Mouse (Mus musculus) limb, embryonic 14.5 days (tissue): ENCODE measurements around the gene Mcoln2. TPM values are rescaled to one million over a fixed set of nuclear protein-coding genes. Genes with fewer than 3 reads are reported as not detected.
A peak's percentile ranks its signal among the peaks of the same experiment; 100 is the strongest.

Experiments used
- ATAC-seq: fragments of 200-750 bp; cut with Nextera tagmentation; 2 replicates; pipeline ENCODE4 v1.8.0; 2017; ENCODE audit warnings: low read depth, moderate number of reproducible peaks, moderate TSS enrichment; ENCODE audit not compliant: low FRiP score
- DNase-seq: peaks from one replicate; pipeline ENCODE4 v3.0.0-alpha.2; 2015; ENCODE audit warnings: low spot score
- H3K27ac ChIP-seq: fragments of 300-500 bp; sonication (generic); replicated peaks from 2 replicates; pipeline ENCODE4 v1.5.1; 2014; ENCODE audit warnings: low read depth, mild to moderate bottlenecking, low read length, moderate library complexity, mixed read lengths
- H3K27me3 ChIP-seq: fragments of 300-500 bp; sonication (generic); 2 replicates; pipeline ENCODE4 v1.6.1; 2014; ENCODE audit warnings: low read length, mixed read lengths; ENCODE audit not compliant: control insufficient read depth, insufficient read depth
- H3K36me3 ChIP-seq: fragments of 300-500 bp; sonication (generic); 2 replicates; pipeline ENCODE4 v1.6.1; 2014; ENCODE audit warnings: mild to moderate bottlenecking, low read length, moderate library complexity, mixed read lengths; ENCODE audit not compliant: control insufficient read depth, insufficient read depth
- H3K4me1 ChIP-seq: fragments of 300-500 bp; sonication (generic); 2 replicates; pipeline ENCODE4 v1.6.1; 2014; ENCODE audit warnings: antibody characterized with exemption, low read length, mixed read lengths; ENCODE audit not compliant: control insufficient read depth, insufficient read depth
- H3K4me2 ChIP-seq: fragments of 300-500 bp; sonication (generic); replicated peaks from 2 replicates; pipeline ENCODE4 v1.6.1; 2014; ENCODE audit warnings: low read depth, mild to moderate bottlenecking, low read length, moderate library complexity; ENCODE audit not compliant: severe bottlenecking
- H3K4me3 ChIP-seq: fragments of 300-500 bp; sonication (generic); replicated peaks from 2 replicates; pipeline ENCODE4 v1.5.1; 2014; ENCODE audit warnings: low read length
- H3K9ac ChIP-seq: fragments of 300-500 bp; sonication (generic); 2 replicates; pipeline ENCODE4 v1.6.1; 2014; ENCODE audit warnings: mild to moderate bottlenecking, low read depth, low read length, moderate library complexity; ENCODE audit not compliant: severe bottlenecking
- H3K9me3 ChIP-seq: fragments of 300-500 bp; sonication (generic); 2 replicates; pipeline ENCODE4 v1.6.1; 2016; ENCODE audit warnings: low read length; ENCODE audit not compliant: control insufficient read depth
- POLR2A ChIP-seq: fragments of 200-500 bp; IDR thresholded peaks from 2 replicates; pipeline ENCODE4 v1.8.0; 2012; ENCODE audit warnings: inconsistent platforms, mild to moderate bottlenecking, moderate library complexity, borderline replicate concordance; ENCODE audit not compliant: insufficient read depth, insufficient read length; ENCODE audit errors: extremely low read depth
- WGBS: fragments of 180-500 bp; shearing (Covaris S2); extraction: QIAGEN DNeasy Blood & Tissue Kit; methylation state at CpG from one replicate; pipeline ENCODE4 v1.1.7; 2014; 5-methylcytosine and 5-hydroxymethylcytosine counted together
- polyA plus RNA-seq, 2 experiments: library from polyadenylated mRNA; depleted of rRNA in 1 of 2; stranded (reverse) in 1 of 2; unstranded in 1 of 2; fragments of >200 nt; fragmentation: Nextera tagmentation in 1 of 2; extraction: Ambion mirVana in 1 of 2; gene quantifications; 2 replicates each; pipeline versions ENCODE4 v1.2.1 to v1.2.3; 2012 to 2014

The Mcoln2 gene
- polyA plus RNA-seq, 2 experiments: 2.0 to 3.6 TPM

- 13% methylated on average over 18 of the region's 18 CpGs for WGBS
- H3K36me3 ChIP-seq: no peaks in the 10 kb centered on the region
- no peaks in the 10 kb centered on the region for H3K4me1 ChIP-seq
- peak within 1 kb of the TSS; percentile 70 for H3K4me2 ChIP-seq
- no peak for TF ChIP-seq POLR2A
- H3K4me3 ChIP-seq: peak within 1 kb of the TSS; percentile 39
- H3K27ac ChIP-seq: no peak within 1 kb of the TSS
- H3K27me3 ChIP-seq: no peaks in the 10 kb centered on the region
- peak; percentile 93 for ATAC-seq
- peak; percentile 91 for DNase-seq
- peak within 1 kb of the TSS; percentile 43; the same call in 1 of the 2 replicates for H3K9ac ChIP-seq
- H3K9me3 ChIP-seq: no peaks in the 10 kb centered on the region
These were observed 41.6 kb upstream of the Mcoln2 start, which contains the start of gene Wdr63 for GRCm38 (mm10) chr3:146107921-146108571. Gene Wdr63, minus strand, starts transcription at chr3:146108130.

- no peak for DNase-seq
- no peak overlapping the region for H3K9ac ChIP-seq
- H3K36me3 ChIP-seq: no peaks in the 10 kb centered on the region
- H3K27me3 ChIP-seq: no peaks in the 10 kb centered on the region
- H3K4me1 ChIP-seq: no peaks in the 10 kb centered on the region
- no peak overlapping the region for H3K4me2 ChIP-seq
- no peak overlapping the region for H3K4me3 ChIP-seq
- ATAC-seq: no peak
- H3K9me3 ChIP-seq: no peaks in the 10 kb centered on the region
- H3K27ac ChIP-seq: no peak overlapping the region
- no peak for TF ChIP-seq POLR2A
- WGBS: 68% methylated on average over 2 of the region's 2 CpGs
These were observed 40.7 kb upstream of the Mcoln2 start for GRCm38 (mm10) chr3:146108945-146109344.

- Histone ChIP-seq H3K4me2 (no peak overlapping the region), H3K27me3 (no peaks in the 10 kb centered on the region), H3K4me3 (no peak overlapping the region), H3K36me3 (no peaks in the 10 kb centered on the region), H3K9ac (no peak overlapping the region), H3K4me1 (no peaks in the 10 kb centered on the region), H3K9me3 (no peaks in the 10 kb centered on the region), H3K27ac (no peak overlapping the region)
- TF ChIP-seq POLR2A: no peak
- ATAC-seq (no peak), DNase-seq (no peak)
- WGBS: 78% methylated on average over 2 of the region's 2 CpGs
These were observed 39.3 kb upstream of the Mcoln2 start for GRCm38 (mm10) chr3:146110358-146110757.

- whole genome bisulfite sequencing: 75% methylated on average over 6 of the region's 6 CpGs
- Histone ChIP-seq H3K9ac (no peak overlapping the region), H3K36me3 (no peaks in the 10 kb centered on the region), H3K27me3 (no peaks in the 10 kb centered on the region), H3K9me3 (no peaks in the 10 kb centered on the region), H3K4me3 (no peak overlapping the region), H3K27ac (no peak overlapping the region), H3K4me1 (no peaks in the 10 kb centered on the region), H3K4me2 (no peak overlapping the region)
- TF ChIP-seq POLR2A: no peak
- DNase-seq (no peak), ATAC-seq (no peak)
These were observed 38.7 kb upstream of the Mcoln2 start for GRCm38 (mm10) chr3:146110916-146111315.

GRCm38 (mm10) chr3:146117258-146117996 lies 32.2 kb upstream of the Mcoln2 start, which contains the start of gene Mcoln3:
Gene Mcoln3, plus strand, starts transcription at chr3:146117450.
- no peak within 1 kb of the TSS for H3K27ac ChIP-seq
- DNase-seq (no peak), ATAC-seq (no peak)

More at GRCm38 (mm10) chr3:146117258-146117996, 32.2 kb upstream of the Mcoln2 start, which contains the start of gene Mcoln3:
- H3K27me3 ChIP-seq: peaks cover 9% of the 10 kb centered on the region; the same call in 1 of the 2 replicates
- H3K4me2 ChIP-seq: peak within 1 kb of the TSS; percentile 48
- TF ChIP-seq POLR2A: no peak
- H3K9me3 ChIP-seq: no peaks in the 10 kb centered on the region
- H3K4me3 ChIP-seq: peak within 1 kb of the TSS; percentile 31
- peak within 1 kb of the TSS; percentile 36; the same call in 1 of the 2 replicates for H3K9ac ChIP-seq
- H3K4me1 ChIP-seq: peaks cover 16% of the 10 kb centered on the region; the same call in 1 of the 2 replicates
- no peaks in the 10 kb centered on the region for H3K36me3 ChIP-seq
- WGBS: 11% methylated on average over 35 of the region's 35 CpGs
